Mouse (Mus musculus) lung, embryonic 16.5 days (tissue): ENCODE results near the gene Dpp8. TPM values are rescaled to one million over a fixed set of nuclear protein-coding genes. Genes with fewer than 3 reads are reported as not detected.

ENCODE experiments used
- ATAC-seq: fragments of 200-750 bp; cut with Nextera tagmentation; 2 replicates; pipeline ENCODE4 v1.8.0; 2017; ENCODE audit warnings: low read depth, mild to moderate bottlenecking, moderate library complexity
- H3K27ac ChIP-seq: fragments of 300-500 bp; sonication (generic); 2 replicates; pipeline ENCODE4 v1.5.1; 2014; ENCODE audit warnings: mild to moderate bottlenecking, control low read depth, low read length
- H3K27me3 ChIP-seq: fragments of 300-500 bp; sonication (generic); 2 replicates; pipeline ENCODE4 v1.6.1; 2014; ENCODE audit warnings: low read depth, low read length, mixed read lengths; ENCODE audit not compliant: control insufficient read depth, insufficient read depth
- H3K36me3 ChIP-seq: fragments of 300-500 bp; sonication (generic); 2 replicates; pipeline ENCODE4 v1.6.1; 2014; ENCODE audit warnings: low read length; ENCODE audit not compliant: control insufficient read depth, insufficient read depth
- H3K4me1 ChIP-seq: fragments of 300-500 bp; sonication (generic); replicated peaks from 2 replicates; pipeline ENCODE4 v1.6.1; 2014; ENCODE audit warnings: low read length, mixed read lengths; ENCODE audit not compliant: control insufficient read depth, insufficient read depth
- H3K4me2 ChIP-seq: fragments of 300-500 bp; sonication (generic); 2 replicates; pipeline ENCODE4 v1.6.1; 2014; ENCODE audit warnings: low read depth, low read length, control low read depth
- H3K4me3 ChIP-seq: fragments of 300-500 bp; sonication (generic); 2 replicates; pipeline ENCODE4 v1.5.1; 2014; ENCODE audit warnings: mild to moderate bottlenecking, low read length, control low read depth
- H3K9ac ChIP-seq: fragments of 300-500 bp; sonication (generic); 2 replicates; pipeline ENCODE4 v1.6.1; 2014; ENCODE audit warnings: low read length, control low read depth
- H3K9me3 ChIP-seq: fragments of 300-500 bp; sonication (generic); 2 replicates; pipeline ENCODE4 v1.6.1; 2016; ENCODE audit warnings: low read length; ENCODE audit not compliant: control insufficient read depth
- WGBS: fragments of 180-500 bp; shearing (Covaris S2); extraction: QIAGEN DNeasy Blood & Tissue Kit; methylation state at CpG from one replicate; pipeline ENCODE4 v1.1.7; 2014; 5-methylcytosine and 5-hydroxymethylcytosine counted together
- polyA plus RNA-seq: library from polyadenylated mRNA; unstranded; fragments of >200 nt; fragmentation: Nextera tagmentation; extraction: Ambion mirVana; gene quantifications from 2 replicates; pipeline ENCODE4 v1.2.1, GENCODE M21; 2015

Gene Dpp8
- polyA plus RNA-seq, 1 experiment from 2014 or later, result 35.9 TPM

DNA sequence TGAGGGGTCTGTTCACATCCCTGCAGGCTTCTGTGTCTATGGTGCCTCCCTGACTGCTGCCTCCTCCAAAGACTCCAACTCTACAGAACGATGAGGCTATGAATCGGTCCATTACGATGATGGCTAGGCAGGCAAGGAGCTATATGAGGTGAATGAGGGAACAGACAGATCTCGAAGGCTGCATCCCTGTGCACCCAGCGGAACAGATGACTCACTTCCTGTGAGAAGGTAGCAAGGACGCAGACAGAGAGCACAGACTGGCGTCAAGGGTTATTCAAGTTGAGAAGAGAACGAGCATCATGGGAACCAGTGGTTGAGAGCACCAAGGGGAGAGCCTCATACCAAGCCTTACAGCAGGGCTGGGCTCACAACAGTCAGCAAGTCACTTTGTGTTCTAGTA is 21.6 kb upstream of the Dpp8 start:
- 69% methylated on average over 8 of the region's 8 CpGs for WGBS
- Histone ChIP-seq H3K4me1 (peaks cover 7% of the 10 kb centered on the region), H3K4me2 (no peak overlapping the region), H3K4me3 (no peak overlapping the region), H3K36me3 (peaks cover 4% of the 10 kb centered on the region; the same call in 1 of the 2 replicates), H3K27me3 (no peaks in the 10 kb centered on the region), H3K9me3 (no peaks in the 10 kb centered on the region), H3K9ac (no peak overlapping the region), H3K27ac (no peak overlapping the region)
- no peak for ATAC-seq

GRCm38 (mm10) chr9:65011304-65011703 is 20.9 kb upstream of the Dpp8 start:
- Histone ChIP-seq H3K36me3 (peaks cover under 1% of the 10 kb centered on the region; the same call in 1 of the 2 replicates), H3K4me2 (no peak overlapping the region), H3K27me3 (no peaks in the 10 kb centered on the region), H3K4me3 (no peak overlapping the region), H3K27ac (no peak overlapping the region), H3K9ac (no peak overlapping the region), H3K9me3 (no peaks in the 10 kb centered on the region), H3K4me1 (peaks cover 14% of the 10 kb centered on the region)
- 51% methylated on average over 6 of the region's 6 CpGs for WGBS
- ATAC-seq, result no peak

- 30% methylated on average over 7 of the region's 7 CpGs for WGBS
- Histone ChIP-seq H3K27ac (peak overlapping the region; percentile 5; the same call in 1 of the 2 replicates), H3K4me3 (no peak overlapping the region), H3K4me2 (no peak overlapping the region), H3K4me1 (peaks cover 37% of the 10 kb centered on the region), H3K36me3 (no peaks in the 10 kb centered on the region), H3K27me3 (no peaks in the 10 kb centered on the region), H3K9ac (no peak overlapping the region), H3K9me3 (no peaks in the 10 kb centered on the region)
- no peak for ATAC-seq
Observed at GRCm38 (mm10) chr9:65015461-65016222, 16.6 kb upstream of the Dpp8 start.

DNA sequence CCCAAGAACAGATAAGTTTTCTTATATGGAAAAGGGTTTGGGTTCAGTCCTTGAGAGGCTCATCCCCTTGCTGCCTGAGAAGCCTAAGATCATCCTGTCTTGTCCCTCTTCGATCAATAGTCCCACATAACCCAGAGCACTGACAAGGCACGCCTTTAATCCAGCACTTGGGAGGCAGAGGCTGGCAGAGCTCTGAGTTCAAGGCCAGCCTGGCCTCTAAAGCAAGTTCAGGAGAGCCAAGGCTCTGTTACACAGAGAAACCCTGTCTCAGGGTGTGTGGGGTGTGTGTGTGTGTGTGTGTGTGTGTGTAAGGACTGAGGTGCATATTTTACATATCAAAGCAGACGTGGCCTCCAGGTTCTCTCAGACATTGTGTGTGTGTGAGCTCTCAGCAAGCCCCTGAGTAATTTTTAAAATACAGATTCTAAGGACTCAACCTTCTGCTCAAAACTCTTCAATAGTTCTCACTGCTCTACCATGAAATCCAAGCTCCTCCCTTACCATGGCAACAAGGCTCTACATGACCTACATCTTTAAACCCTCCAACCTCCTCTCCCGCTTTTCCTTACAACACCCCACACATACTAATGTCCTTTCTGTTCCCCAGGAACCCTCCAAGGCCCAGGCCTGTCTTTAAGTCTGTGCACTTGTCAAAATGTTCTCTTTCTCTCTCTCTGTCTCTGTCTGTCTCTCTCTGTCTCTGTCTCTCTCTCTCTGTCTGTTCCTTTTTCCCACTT is 15.8 kb upstream of the Dpp8 start:
- H3K9me3 ChIP-seq, result no peaks in the 10 kb centered on the region
- no peaks in the 10 kb centered on the region for H3K27me3 ChIP-seq
- H3K4me3 ChIP-seq, result no peak overlapping the region
- ATAC-seq, result no peak
- peaks cover 38% of the 10 kb centered on the region for H3K4me1 ChIP-seq
- no peak overlapping the region for H3K27ac ChIP-seq
- H3K4me2 ChIP-seq, result no peak overlapping the region
- no peaks in the 10 kb centered on the region for H3K36me3 ChIP-seq
- WGBS, result 78% methylated on average over 4 of the region's 4 CpGs
- H3K9ac ChIP-seq, result no peak overlapping the region

- 84% methylated on average over 16 of the region's 16 CpGs for WGBS
- H3K36me3 ChIP-seq, result no peaks in the 10 kb centered on the region
Observed at GRCm38 (mm10) chr9:65016978-65017827, 15.0 kb upstream of the Dpp8 start.

GRCm38 (mm10) chr9:65017896-65018295 is 14.3 kb upstream of the Dpp8 start:
- Histone ChIP-seq H3K4me3 (no peak overlapping the region), H3K9ac (no peak overlapping the region), H3K36me3 (no peaks in the 10 kb centered on the region), H3K27me3 (no peaks in the 10 kb centered on the region), H3K4me1 (peaks cover 48% of the 10 kb centered on the region), H3K9me3 (no peaks in the 10 kb centered on the region), H3K4me2 (no peak overlapping the region), H3K27ac (no peak overlapping the region)
- ATAC-seq, result no peak
- WGBS, result 86% methylated on average over 4 of the region's 4 CpGs

More at GRCm38 (mm10) chr9:65016978-65017827, 15.0 kb upstream of the Dpp8 start:
- H3K9ac ChIP-seq, result no peak overlapping the region
- H3K27ac ChIP-seq, result no peak overlapping the region
- H3K4me2 ChIP-seq, result no peak overlapping the region
- no peak for ATAC-seq
- H3K4me1 ChIP-seq, result peaks cover 41% of the 10 kb centered on the region
- no peak overlapping the region for H3K4me3 ChIP-seq
- H3K27me3 ChIP-seq, result no peaks in the 10 kb centered on the region
- H3K9me3 ChIP-seq, result no peaks in the 10 kb centered on the region

GRCm38 (mm10) chr9:65018588-65019121 is 13.6 kb upstream of the Dpp8 start:
- ATAC-seq, result no peak
- no peaks in the 10 kb centered on the region for H3K27me3 ChIP-seq
- no peak overlapping the region for H3K27ac ChIP-seq
- no peak overlapping the region for H3K9ac ChIP-seq
- H3K4me2 ChIP-seq, result no peak overlapping the region
- WGBS, result 56% methylated on average over 3 of the region's 3 CpGs
- no peak overlapping the region for H3K4me3 ChIP-seq
- H3K4me1 ChIP-seq, result peaks cover 48% of the 10 kb centered on the region
- H3K9me3 ChIP-seq, result no peaks in the 10 kb centered on the region
- no peaks in the 10 kb centered on the region for H3K36me3 ChIP-seq

DNA sequence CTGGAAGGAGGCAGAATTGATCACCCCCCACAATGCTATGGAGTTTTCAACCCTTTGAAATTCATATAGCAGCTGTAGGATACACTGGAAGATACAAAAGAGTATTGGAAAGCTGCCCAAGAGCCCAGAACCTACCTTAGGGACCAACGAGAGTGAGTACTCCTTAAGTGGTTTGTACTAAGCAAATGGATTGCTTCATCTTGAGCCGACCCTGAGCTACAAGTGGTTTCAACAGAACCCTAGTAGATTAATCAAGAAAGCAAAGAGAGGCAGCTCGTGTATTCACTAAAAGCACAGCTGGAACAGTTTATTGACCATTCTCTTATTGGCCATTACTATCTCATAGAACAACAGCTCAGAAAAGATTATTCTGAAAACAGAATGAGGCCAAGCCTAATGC is 13.1 kb upstream of the Dpp8 start:
- Histone ChIP-seq H3K27me3 (no peaks in the 10 kb centered on the region), H3K27ac (no peak overlapping the region), H3K9ac (no peak overlapping the region), H3K4me2 (no peak overlapping the region), H3K4me3 (no peak overlapping the region), H3K9me3 (no peaks in the 10 kb centered on the region), H3K36me3 (no peaks in the 10 kb centered on the region), H3K4me1 (peaks cover 48% of the 10 kb centered on the region)
- WGBS, result 18% methylated on average over 3 of the region's 3 CpGs
- no peak for ATAC-seq
